Mouse (Mus musculus): ENCODE results near the gene Rbm6.
A peak's percentile ranks its signal among the peaks of the same experiment; 100 is the strongest.

Rbm6 gene

DNA sequence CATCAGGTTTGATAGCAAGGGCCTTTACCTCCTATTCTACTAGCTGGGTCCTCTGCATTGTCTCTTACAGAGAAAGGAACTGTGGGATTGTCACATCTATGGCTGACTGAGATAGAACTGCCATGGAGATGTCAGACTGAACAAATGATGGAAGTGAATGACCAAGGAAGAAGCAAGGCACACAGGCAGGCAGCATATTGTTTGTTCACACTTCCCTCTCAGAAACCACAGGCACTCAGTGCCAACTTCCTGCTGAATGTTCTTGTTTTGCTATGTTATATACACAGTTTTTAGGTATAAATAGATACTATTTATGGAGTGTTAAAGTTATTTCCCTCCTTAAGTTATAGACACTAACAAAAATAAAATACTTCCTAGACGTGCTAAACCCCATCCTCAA lies 125.7 kb downstream of the Rbm6 start:
- DNase-seq, result no peak

- DNase-seq, result no peak
These were observed 126.4 kb downstream of the Rbm6 start for GRCm38 (mm10) chr9:107746679-107747078.

- no peak for DNase-seq
These were observed 129.0 kb downstream of the Rbm6 start for GRCm38 (mm10) chr9:107744061-107744460.

DNA sequence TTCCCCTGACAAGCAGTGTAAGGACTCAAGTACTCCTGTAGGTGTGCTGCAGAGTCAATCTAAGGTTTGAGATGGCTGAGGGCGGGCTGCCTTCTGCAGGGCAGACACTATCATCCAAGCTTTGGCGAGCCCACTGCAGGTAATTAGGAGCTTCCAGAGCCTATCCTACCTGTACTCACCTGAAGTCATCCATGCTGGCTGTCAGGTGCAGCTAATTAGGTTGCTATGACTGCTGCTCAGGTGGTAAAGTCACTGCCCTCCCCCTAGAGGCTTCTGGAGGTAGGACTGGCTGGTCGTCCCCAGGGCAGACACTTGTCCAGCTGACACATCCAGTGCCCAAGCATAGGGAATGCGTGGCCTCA lies 134.2 kb downstream of the Rbm6 start:
- no peak for DNase-seq

DNA sequence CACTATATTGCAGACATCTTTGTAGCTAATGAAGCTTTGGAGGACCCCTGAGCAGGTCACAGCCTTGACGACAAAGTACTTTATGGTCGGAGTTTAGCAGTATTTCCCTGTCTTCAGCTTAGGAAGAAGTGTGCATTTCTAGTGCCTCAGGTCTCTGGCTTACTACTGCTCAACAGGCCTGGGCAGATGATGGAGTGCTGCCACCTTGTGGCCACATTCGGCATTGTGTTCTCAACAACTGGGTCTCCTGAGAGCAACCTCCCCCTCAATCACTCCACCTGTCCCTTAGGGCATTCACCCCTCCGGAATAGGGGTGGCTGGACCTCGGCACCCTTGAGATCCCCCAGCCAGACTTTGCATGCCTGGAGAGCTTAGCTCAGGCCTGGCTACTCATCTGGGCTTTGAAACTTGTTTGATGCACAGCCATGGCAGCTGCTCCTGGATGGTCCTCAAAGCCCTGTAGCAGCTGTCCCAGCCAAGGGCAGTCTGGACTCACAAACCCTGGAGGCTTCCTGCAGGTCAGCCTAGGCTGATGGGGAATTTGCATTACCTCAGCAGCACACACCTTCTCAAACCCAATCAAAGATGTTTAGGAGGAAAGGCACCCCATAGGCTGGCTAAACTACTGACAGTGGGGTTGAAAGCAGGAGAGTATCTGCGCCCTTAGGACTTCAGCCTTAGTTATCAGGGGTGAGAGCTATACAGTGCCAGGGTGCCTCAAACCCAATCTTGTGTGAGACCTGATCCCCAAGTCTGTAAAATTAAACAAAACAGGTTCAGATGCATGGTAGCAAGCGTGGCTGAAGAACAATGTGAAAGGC lies 134.8 kb downstream of the Rbm6 start:
- peak; percentile 67 to 72 for DNase-seq

- DNase-seq, result peak; percentile 34 to 59
These were observed 136.9 kb downstream of the Rbm6 start for GRCm38 (mm10) chr9:107736185-107736485.

DNA sequence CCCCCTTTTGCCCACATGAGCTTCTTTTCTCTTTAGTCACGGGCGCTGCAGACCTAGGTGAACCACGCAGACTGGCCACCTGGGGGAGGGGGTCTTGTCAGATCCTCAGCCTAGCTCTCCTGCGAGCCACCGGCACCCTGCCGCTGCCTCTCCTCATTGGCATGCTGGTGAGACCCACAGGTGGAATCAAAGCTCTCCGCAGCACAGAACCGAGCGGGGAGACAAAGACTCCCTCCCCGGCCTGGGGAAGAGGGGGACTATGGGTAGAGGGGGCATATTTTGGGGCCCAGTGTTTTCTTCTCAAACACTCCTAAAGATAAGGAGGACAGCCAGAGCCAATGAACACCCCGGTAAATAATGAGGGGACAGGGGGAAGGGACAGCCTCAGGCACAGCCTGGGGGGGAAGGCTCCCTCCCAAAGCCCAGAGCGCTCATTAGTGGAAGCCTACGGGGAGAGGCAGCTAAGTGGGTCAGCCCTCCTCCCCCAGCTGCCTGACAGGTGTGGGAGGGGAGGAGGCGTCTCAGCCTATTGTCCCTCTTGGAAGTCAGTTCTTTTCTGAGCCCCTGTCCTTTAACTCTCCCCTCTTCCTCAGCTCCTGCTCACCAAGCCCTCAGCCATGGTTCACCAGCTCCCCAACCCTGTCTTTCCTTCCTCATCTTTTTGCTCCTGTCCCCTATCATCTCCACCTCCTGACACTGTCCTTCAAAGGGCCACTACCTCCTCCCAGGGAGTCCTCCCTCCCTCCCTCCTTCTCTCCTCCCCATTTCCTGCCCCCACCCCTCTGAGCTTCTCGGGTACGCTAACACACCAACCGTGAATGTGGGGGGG lies 137.5 kb downstream of the Rbm6 start:
- DNase-seq, result peak; percentile 37 to 65

DNA sequence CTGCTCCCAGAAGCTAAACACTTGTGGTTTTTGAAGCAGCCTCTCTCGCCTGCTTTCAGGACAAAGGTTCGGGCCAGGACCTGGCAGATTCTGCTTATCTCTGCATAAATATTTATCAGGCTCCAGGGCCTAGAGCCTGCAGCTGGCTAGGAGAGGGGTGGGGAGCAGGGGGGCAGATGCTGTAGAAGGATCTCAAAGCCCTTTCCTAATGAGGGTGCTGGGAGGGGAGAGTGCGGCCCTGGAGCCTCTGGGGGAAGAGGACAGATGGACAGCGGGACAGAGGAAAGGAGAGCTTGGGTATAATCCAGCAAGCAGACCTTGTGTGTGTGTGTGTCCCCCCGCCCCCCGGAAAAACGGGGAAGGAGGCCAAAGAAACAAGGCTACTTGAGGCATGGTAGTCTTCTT lies 138.5 kb downstream of the Rbm6 start:
- no peak for DNase-seq

- DNase-seq, result no peak
These were observed 143.3 kb downstream of the Rbm6 start for GRCm38 (mm10) chr9:107729709-107730108.

DNA sequence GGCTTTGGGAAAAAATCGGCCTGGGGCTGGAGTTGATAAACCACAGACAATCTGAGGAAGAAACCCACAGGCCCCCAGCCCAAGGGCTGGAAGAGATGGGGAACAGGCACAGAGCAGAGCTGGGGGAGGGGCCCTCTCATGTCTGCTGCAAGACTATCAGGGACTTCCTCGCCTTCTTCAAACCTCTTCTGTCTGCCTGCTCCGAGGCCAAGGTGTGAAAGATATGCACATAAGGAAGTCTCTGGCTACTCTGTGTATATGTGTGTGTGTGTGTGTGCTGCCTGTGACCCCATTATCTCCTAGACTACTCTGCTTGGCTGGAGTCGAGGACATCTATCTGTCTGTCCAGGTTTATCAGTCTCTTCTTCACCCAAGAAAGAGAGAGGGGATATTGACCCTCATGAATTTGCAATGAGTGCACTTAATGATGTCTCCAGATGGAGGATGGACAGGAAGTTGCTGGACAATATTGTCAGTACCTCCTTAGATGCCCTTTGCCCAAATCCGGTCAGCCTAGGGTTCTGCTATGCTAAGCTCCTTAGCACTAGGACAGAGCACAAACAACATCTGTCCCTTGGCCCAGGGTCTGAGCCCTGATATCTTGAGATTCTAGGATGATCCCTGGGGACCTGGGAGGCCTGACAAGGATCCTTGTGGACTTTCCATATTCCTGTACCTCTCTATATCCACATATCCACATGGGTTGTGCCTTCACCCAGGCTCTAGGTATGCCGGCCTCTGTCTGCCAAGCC lies 143.9 kb downstream of the Rbm6 start:
- DNase-seq, result no peak

DNA sequence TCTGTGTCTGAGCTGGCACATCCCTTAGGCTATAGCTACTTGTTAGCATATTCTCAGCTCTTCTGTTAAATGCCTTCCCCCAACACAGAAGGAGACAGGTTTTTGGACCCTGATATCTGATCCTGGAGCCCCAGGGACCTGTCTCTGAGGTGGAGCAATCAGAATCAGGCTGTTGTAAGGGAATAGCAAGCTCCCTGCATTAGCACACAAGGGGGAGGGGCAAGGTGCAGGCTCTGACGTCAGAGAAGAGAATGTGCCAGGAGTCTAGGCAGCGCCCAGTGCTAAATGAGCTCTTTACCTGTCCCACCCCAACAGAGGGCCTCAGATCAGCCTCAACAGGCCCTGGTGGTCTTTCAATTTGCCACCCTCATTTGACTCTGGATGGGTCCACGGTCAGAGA lies 146.0 kb downstream of the Rbm6 start:
- no peak for DNase-seq

DNA sequence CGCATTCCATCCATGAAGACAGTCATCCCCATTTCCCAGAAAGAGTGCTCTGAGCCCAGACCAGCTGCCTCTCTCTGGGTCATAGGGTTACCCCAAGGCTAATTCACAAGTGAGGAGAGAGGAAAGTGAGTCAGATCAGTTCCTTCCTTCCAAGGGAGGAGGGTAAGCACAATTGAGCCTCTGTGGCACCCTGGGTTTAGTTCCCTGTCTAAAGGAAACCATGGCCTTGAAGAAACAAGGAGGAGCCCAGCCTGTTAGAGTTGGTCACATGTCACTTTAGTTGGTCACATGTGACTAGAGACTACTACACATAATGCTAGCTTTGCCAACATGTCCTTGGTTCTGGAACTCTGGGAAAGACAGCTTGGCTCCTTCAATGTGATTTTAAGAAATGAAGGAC lies 148.2 kb downstream of the Rbm6 start:
- DNase-seq, result no peak

GRCm38 (mm10) chr9:107723794-107724531 lies 149.1 kb downstream of the Rbm6 start:
- DNase-seq, result no peak
